In genomic region chr4:141278154-141278553, GRCm38 (mm10) we compare ENCODE assay signal across 8 mouse cellular contexts. TPM values are rescaled to one million over a fixed set of nuclear protein-coding genes. Genes with fewer than 3 reads are reported as not detected.
DNase-seq lines count a peak whose midpoint lies in the region; ATAC-seq and TF ChIP-seq lines count a peak whose summit lies in the region.

No protein-coding gene starts in this region.

- H3K9me3 ChIP-seq in hindbrain, embryonic 15.5 days: no peaks in the 10 kb centered on the region
- H3K9me3 ChIP-seq in liver, embryonic 11.5 days (ENCODE audit: control insufficient read depth, low read length): no peaks in the 10 kb centered on the region

- H3K4me3 ChIP-seq in cerebellum, adult 2 months (replicated peaks; ENCODE audit: insufficient read depth, low read depth, low read length): no peak overlapping the region
- H3K4me3 ChIP-seq in hindbrain, embryonic 15.5 days: no peak overlapping the region
- no peak overlapping the region for H3K4me3 ChIP-seq in liver, embryonic 11.5 days (ENCODE audit: low read depth, low read length)

- no peak overlapping the region for H3K4me2 ChIP-seq in hindbrain, embryonic 15.5 days
- H3K4me2 ChIP-seq in liver, embryonic 11.5 days: no peak overlapping the region

- 0 out of 2 replicates have a peak overlapping the region, but pooled peaks have one; percentile 40 for H3K27ac ChIP-seq in cerebellum, adult 2 months (ENCODE audit: insufficient read depth, low read length)
- peak overlapping the region; percentile 13 for H3K27ac ChIP-seq in hindbrain, embryonic 15.5 days (replicated peaks)
- peak overlapping the region; percentile 54 for H3K27ac ChIP-seq in liver, embryonic 11.5 days (ENCODE audit: low read depth, low read length)

- TF ChIP-seq CTCF in cerebellum, adult 2 months (IDR thresholded peaks at IDR 0.05; ENCODE audit: borderline replicate concordance, insufficient read depth, low read depth, low read length): no peak

- no peaks in the 10 kb centered on the region for H3K4me1 ChIP-seq in cerebellum, adult 2 months (ENCODE audit: control insufficient read depth, insufficient read depth, low read length)
- peaks cover 17% of the 10 kb centered on the region for H3K4me1 ChIP-seq in hindbrain, embryonic 15.5 days (replicated peaks)
- H3K4me1 ChIP-seq in liver, embryonic 11.5 days (replicated peaks; ENCODE audit: control insufficient read depth, insufficient read depth, low read length): peaks cover 29% of the 10 kb centered on the region

- 52% methylated on average over 7 of the region's 7 CpGs for WGBS in cerebellum, adult 2 months
- WGBS in hindbrain, embryonic 15.5 days: 49% methylated on average over 7 of the region's 7 CpGs
- WGBS in liver, embryonic 11.5 days: 22% methylated on average over 7 of the region's 7 CpGs

- no peak overlapping the region for H3K9ac ChIP-seq in hindbrain, embryonic 15.5 days
- no peak overlapping the region for H3K9ac ChIP-seq in liver, embryonic 11.5 days (ENCODE audit: low read depth, low read length)

- H3K36me3 ChIP-seq in hindbrain, embryonic 15.5 days: no peaks in the 10 kb centered on the region
- H3K36me3 ChIP-seq in liver, embryonic 11.5 days (ENCODE audit: control insufficient read depth, insufficient read depth, low read length): no peaks in the 10 kb centered on the region

- no peak for TF ChIP-seq POLR2A in cerebellum, adult 2 months (IDR thresholded peaks at IDR 0.05; ENCODE audit: borderline replicate concordance, insufficient read depth, low read length)

- ATAC-seq in hindbrain, embryonic 15.5 days (ENCODE audit: low FRiP score, low read depth): no peak
- ATAC-seq in liver, embryonic 11.5 days (replicated peaks; ENCODE audit: low FRiP score): no peak
- ATAC-seq in megakaryocyte-erythroid progenitor cell, adult 5-6 weeks (replicated peaks; ENCODE audit: low FRiP score, low TSS enrichment, poor library complexity, severe bottlenecking): no peak

- no peak for DNase-seq in cerebellum, adult 2 months
- DNase-seq in cerebellum, postnatal 14 days: no peak
- DNase-seq in gastrocnemius, postnatal 10 days: peak; percentile 79
- no peak for DNase-seq in liver, embryonic 11.5 days (ENCODE audit: low spot score)
- DNase-seq in ovary, adult 18-20 months (ENCODE audit: low spot score): peak; percentile 79
- DNase-seq in thymus, postnatal 36 days: no peak

- no peaks in the 10 kb centered on the region for H3K27me3 ChIP-seq in cerebellum, adult 2 months (ENCODE audit: control insufficient read depth, insufficient read depth, low read length)
- no peaks in the 10 kb centered on the region for H3K27me3 ChIP-seq in hindbrain, embryonic 15.5 days
- H3K27me3 ChIP-seq in liver, embryonic 11.5 days (replicated peaks; ENCODE audit: control insufficient read depth, insufficient read depth, low read length): peaks cover 10% of the 10 kb centered on the region

RNA-seq across cellular contexts. Expression of gene Epha2, which starts 22.9 kb away (rescaled TPM):
- 1.9 and 2.0 TPM in 2 replicates for polyA plus RNA-seq in cerebellum, adult 2 months (2012; rRNA removed)
- total RNA-seq in gastrocnemius, postnatal 10 days (2021): 1 to 10 TPM; 3.9 to 5.9 TPM
- 1.4 and 1.5 TPM in 2 replicates for polyA plus RNA-seq in hindbrain, embryonic 15.5 days (2015; fragmentation: Nextera tagmentation; extraction: Ambion mirVana)
- polyA plus RNA-seq in liver, embryonic 11.5 days (2014; fragmentation: Nextera tagmentation; extraction: Ambion mirVana): 2.5 and 2.9 TPM in 2 replicates
- total RNA-seq in megakaryocyte-erythroid progenitor cell, adult 5-6 weeks (2014; fragmentation: Nextera tagmentation): 0.30 and 1.2 TPM in 2 replicates
- total RNA-seq in megakaryocyte-erythroid progenitor cell, adult 5-6 weeks (2017): not detected in 2 replicates

RNA-seq across cellular contexts. Expression of gene Arhgef19, which starts 38.9 kb away (rescaled TPM):
- 14.0 and 15.0 TPM in 2 replicates for polyA plus RNA-seq in cerebellum, adult 2 months (2012; rRNA removed)
- 1 to 10 TPM; 2.6 to 3.2 TPM for total RNA-seq in gastrocnemius, postnatal 10 days (2021)
- polyA plus RNA-seq in hindbrain, embryonic 15.5 days (2015; fragmentation: Nextera tagmentation; extraction: Ambion mirVana): 1.5 and 1.7 TPM in 2 replicates
- polyA plus RNA-seq in liver, embryonic 11.5 days (2014; fragmentation: Nextera tagmentation; extraction: Ambion mirVana): 2.3 and 2.5 TPM in 2 replicates
- total RNA-seq in megakaryocyte-erythroid progenitor cell, adult 5-6 weeks (2014; fragmentation: Nextera tagmentation): not detected in 2 replicates
- total RNA-seq in megakaryocyte-erythroid progenitor cell, adult 5-6 weeks (2017): not detected in 2 replicates

Comparison
In these comparisons a context has a peak if more than half of its experiments do, and no peak if none do; other contexts are left out.
1. DNase-seq: peak in gastrocnemius, postnatal 10 days (single experiment) and ovary, adult 18-20 months (single experiment); none in cerebellum, adult 2 months (0 of 2), cerebellum, postnatal 14 days (0 of 2), liver, embryonic 11.5 days (single experiment) and thymus, postnatal 36 days (0 of 2).
2. Peak in every context shown above with its lines, with median percentiles within 50 percentile points of each other: H3K27ac ChIP-seq.